Mouse (Mus musculus) limb, embryonic 10.5 days (tissue): ENCODE measurements around the gene Spcs1. TPM values are rescaled to one million over a fixed set of nuclear protein-coding genes. Genes with fewer than 3 reads are reported as not detected.

Experiments used
- polyA plus RNA-seq: library from polyadenylated mRNA; unstranded; fragments of >200 nt; fragmentation: Nextera tagmentation; extraction: Ambion mirVana; gene quantifications from 2 replicates; pipeline ENCODE4 v1.2.1, GENCODE M21; 2016

Gene Spcs1
- polyA plus RNA-seq, 1 experiment from 2014 or later, result 259 TPM

Other genes starting within 250 kb of the Spcs1 start
- 32.0 and 37.6 TPM in 2 replicates for gene Tmem110, start 176.1 kb downstream of the Spcs1 start, polyA plus RNA-seq
- gene Mustn1, start 122.5 kb downstream of the Spcs1 start, polyA plus RNA-seq, result 0.28 and 0.30 TPM in 2 replicates
- not detected in 2 replicates for gene Itih4, start 115.2 kb downstream of the Spcs1 start, polyA plus RNA-seq
- gene Itih3, start 77.9 kb downstream of the Spcs1 start, polyA plus RNA-seq, result not detected in 2 replicates
- gene Itih1, start 58.4 kb downstream of the Spcs1 start, polyA plus RNA-seq, result not detected in 2 replicates
- gene Nek4, start 50.3 kb downstream of the Spcs1 start, polyA plus RNA-seq, result 19.7 and 19.8 TPM in 2 replicates
- 28.4 and 38.2 TPM in 2 replicates for gene Glt8d1, start 272 bp downstream of the Spcs1 start, polyA plus RNA-seq
- 143 and 186 TPM in 2 replicates for gene Pbrm1, start 17.5 kb upstream of the Spcs1 start, polyA plus RNA-seq
- gene Gnl3, start 17.5 kb upstream of the Spcs1 start, polyA plus RNA-seq, result 135 and 173 TPM in 2 replicates
- 54.2 and 65.3 TPM in 2 replicates for gene Smim4, start 127.3 kb upstream of the Spcs1 start, polyA plus RNA-seq
- gene Nt5dc2, start 129.4 kb upstream of the Spcs1 start, polyA plus RNA-seq, result 638 and 656 TPM in 2 replicates
- 14.2 and 14.5 TPM in 2 replicates for gene Stab1, start 167.0 kb upstream of the Spcs1 start, polyA plus RNA-seq
- 2.7 and 3.8 TPM in 2 replicates for gene Tnnc1, start 206.6 kb upstream of the Spcs1 start, polyA plus RNA-seq
- 491 and 543 TPM in 2 replicates for gene Nisch, start 215.3 kb upstream of the Spcs1 start, polyA plus RNA-seq
- 0.51 and 0.73 TPM in 2 replicates for gene Sema3g, start 216.2 kb upstream of the Spcs1 start, polyA plus RNA-seq
- 11.3 and 11.7 TPM in 2 replicates for gene Phf7, start 249.6 kb upstream of the Spcs1 start, polyA plus RNA-seq
- gene Bap1, start 249.8 kb upstream of the Spcs1 start, polyA plus RNA-seq, result 133 and 148 TPM in 2 replicates